In the genomic region with DNA sequence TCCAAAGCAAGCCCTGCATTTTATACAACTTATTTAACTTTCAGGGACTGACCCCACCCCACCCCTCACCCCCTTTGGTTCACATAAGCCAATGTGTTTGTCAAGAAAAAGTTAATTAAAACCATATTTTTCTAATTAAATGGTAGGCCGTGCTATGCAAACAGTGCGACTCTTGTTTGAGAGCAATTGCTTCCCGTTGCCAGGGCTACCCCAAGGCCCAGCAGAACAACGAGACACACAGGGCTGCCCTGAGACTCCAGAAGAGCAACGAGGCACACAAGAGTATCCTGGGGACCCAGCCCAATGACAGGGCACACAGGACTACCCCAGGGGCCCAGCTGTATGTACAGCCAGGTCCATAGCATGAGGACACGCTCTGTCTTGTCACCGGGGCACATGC, we compare ENCODE assay signal across 19 mouse cellular contexts. TPM values are rescaled to one million over a fixed set of nuclear protein-coding genes. Genes with fewer than 3 reads are reported as not detected.
A peak's percentile ranks its signal among the peaks of the same experiment; 100 is the strongest.
DNase-seq lines count a peak whose midpoint lies in the region; ATAC-seq and TF ChIP-seq lines count a peak whose summit lies in the region.
"Had no signal": no experiment of that assay in that cellular context is flagged by ENCODE, and none has a peak within 500 bp of the region (broad histone marks: within the 10 kb centered on the region; RNA-seq: fewer than 3 reads in every experiment).

No protein-coding gene starts in this region.

- H3K36me3 ChIP-seq in hindbrain, embryonic 14.5 days (replicated peaks; ENCODE audit: control insufficient read depth, insufficient read depth), result no peaks in the 10 kb centered on the region
- H3K36me3 ChIP-seq in hindbrain, embryonic 11.5 days (ENCODE audit: control insufficient read depth, insufficient read depth, low read length), result no peaks in the 10 kb centered on the region
- no peaks in the 10 kb centered on the region for H3K36me3 ChIP-seq in hindbrain, embryonic 16.5 days (ENCODE audit: control insufficient read depth, insufficient read depth, low read length)
- H3K36me3 ChIP-seq in thymus, adult 2 months (ENCODE audit: control insufficient read depth, insufficient read depth, low read length), result no peaks in the 10 kb centered on the region
- H3K36me3 ChIP-seq: heart, embryonic 12.5 days had no signal

- no peak overlapping the region for H3K4me2 ChIP-seq in hindbrain, embryonic 14.5 days (replicated peaks)
- H3K4me2 ChIP-seq in hindbrain, embryonic 11.5 days (replicated peaks; ENCODE audit: low read depth, low read length), result no peak overlapping the region
- H3K4me2 ChIP-seq in hindbrain, embryonic 16.5 days (ENCODE audit: low read length), result no peak overlapping the region
- H3K4me2 ChIP-seq: heart, embryonic 12.5 days had no signal

- TF ChIP-seq POLR2A in thymus, adult 2 months (IDR thresholded peaks at IDR 0.05; ENCODE audit: control insufficient read depth, extremely low read depth, insufficient read depth, low read length, poor library complexity), result no peak

- H3K9me3 ChIP-seq in hindbrain, embryonic 14.5 days (ENCODE audit: control insufficient read depth, low read length), result no peaks in the 10 kb centered on the region
- no peaks in the 10 kb centered on the region for H3K9me3 ChIP-seq in hindbrain, embryonic 11.5 days (ENCODE audit: control insufficient read depth, low read length)
- no peaks in the 10 kb centered on the region for H3K9me3 ChIP-seq in hindbrain, embryonic 16.5 days (ENCODE audit: control insufficient read depth, low read length)
- H3K9me3 ChIP-seq: heart, embryonic 12.5 days; megakaryocyte, embryonic 14.5 days had no signal

- no peak for TF ChIP-seq CTCF in thymus, adult 2 months (IDR thresholded peaks at IDR 0.05; ENCODE audit: borderline replicate concordance, control insufficient read depth, extremely low read depth, insufficient read depth, low read length, poor library complexity)

- H3K4me1 ChIP-seq in hindbrain, embryonic 14.5 days (replicated peaks; ENCODE audit: control insufficient read depth, insufficient read depth, low read length), result peaks cover 7% of the 10 kb centered on the region
- 0 out of 2 replicates have a peak, but pooled peaks cover 2% of the 10 kb centered on the region for H3K4me1 ChIP-seq in hindbrain, embryonic 11.5 days (replicated peaks; ENCODE audit: control insufficient read depth, insufficient read depth, low read length)
- peaks cover 3% of the 10 kb centered on the region; the same call in 1 of the 2 replicates for H3K4me1 ChIP-seq in hindbrain, embryonic 16.5 days (ENCODE audit: control insufficient read depth, insufficient read depth, low read depth, low read length)
- no peaks in the 10 kb centered on the region for H3K4me1 ChIP-seq in thymus, adult 2 months (replicated peaks; ENCODE audit: control insufficient read depth, insufficient read depth, low read length)

- H3K27ac ChIP-seq in hindbrain, embryonic 14.5 days, result no peak overlapping the region
- H3K27ac ChIP-seq in hindbrain, embryonic 11.5 days (ENCODE audit: low read depth, low read length), result no peak overlapping the region
- no peak overlapping the region for H3K27ac ChIP-seq in hindbrain, embryonic 16.5 days (ENCODE audit: low read depth, low read length)
- no peak overlapping the region for H3K27ac ChIP-seq in thymus, adult 2 months (ENCODE audit: control insufficient read depth, insufficient read depth, low read length)
- H3K27ac ChIP-seq: kidney, postnatal 0 days; liver, embryonic 14.5 days had no signal

- DNase-seq in hindbrain, embryonic 14.5 days (ENCODE audit: low spot score), result no peak
- no peak for DNase-seq in hindbrain, embryonic 11.5 days (ENCODE audit: low spot score)
- DNase-seq in right cerebral cortex, postnatal 10 days (ENCODE audit: low spot score in 2 of 2), result peak; percentile 58 to 64
- DNase-seq in right cerebral cortex, postnatal 14 days, result no peak
- DNase-seq in thymus, adult 2 months, result no peak
- DNase-seq in MN1 (ENCODE audit: low spot score), result no peak
- DNase-seq: adrenal gland, adult 2 months; cerebellum, adult 18-20 months; gastrocnemius, postnatal 25 days; heart, postnatal 36 days; lung, postnatal 10 days; thymus, adult 18-20 months had no signal

- H3K9ac ChIP-seq in hindbrain, embryonic 14.5 days, result no peak overlapping the region
- H3K9ac ChIP-seq in hindbrain, embryonic 11.5 days (ENCODE audit: low read depth, low read length), result no peak overlapping the region
- H3K9ac ChIP-seq in hindbrain, embryonic 16.5 days (ENCODE audit: low read depth, low read length), result no peak overlapping the region
- H3K9ac ChIP-seq: heart, embryonic 12.5 days; liver, embryonic 14.5 days had no signal

- 0 out of 2 replicates have a peak, but pooled peaks have one; percentile 41 for ATAC-seq in hindbrain, embryonic 14.5 days (ENCODE audit: low FRiP score)
- no peak for ATAC-seq in hindbrain, embryonic 11.5 days (ENCODE audit: low FRiP score)
- ATAC-seq in hindbrain, embryonic 16.5 days, result peak; percentile 68
- ATAC-seq in erythroblast, adult 5-6 weeks (replicated peaks; ENCODE audit: low FRiP score, poor library complexity, severe bottlenecking), result no peak
- ATAC-seq: intestine, postnatal 0 days had no signal

- H3K4me3 ChIP-seq in hindbrain, embryonic 14.5 days (replicated peaks; ENCODE audit: low read length), result no peak overlapping the region
- no peak overlapping the region for H3K4me3 ChIP-seq in hindbrain, embryonic 11.5 days (ENCODE audit: low read depth, low read length)
- no peak overlapping the region for H3K4me3 ChIP-seq in hindbrain, embryonic 16.5 days (ENCODE audit: low read length)
- H3K4me3 ChIP-seq in thymus, adult 2 months (ENCODE audit: control insufficient read depth, insufficient read depth, low read length), result no peak overlapping the region
- H3K4me3 ChIP-seq: heart, embryonic 12.5 days; megakaryocyte, embryonic 14.5 days had no signal

- H3K27me3 ChIP-seq in hindbrain, embryonic 14.5 days (ENCODE audit: control insufficient read depth, insufficient read depth, low read length), result no peaks in the 10 kb centered on the region
- H3K27me3 ChIP-seq in hindbrain, embryonic 11.5 days (ENCODE audit: control insufficient read depth, insufficient read depth, low read length), result peaks cover 3% of the 10 kb centered on the region; the same call in 1 of the 2 replicates
- no peaks in the 10 kb centered on the region for H3K27me3 ChIP-seq in hindbrain, embryonic 16.5 days (replicated peaks; ENCODE audit: control insufficient read depth, insufficient read depth, low read length)
- H3K27me3 ChIP-seq in thymus, adult 2 months (ENCODE audit: control insufficient read depth, insufficient read depth, low read length), result no peaks in the 10 kb centered on the region

- WGBS in hindbrain, embryonic 14.5 days, result 57% methylated on average over 7 of the region's 7 CpGs
- WGBS in hindbrain, embryonic 11.5 days, result 57% methylated on average over 7 of the region's 7 CpGs
- WGBS in hindbrain, embryonic 16.5 days, result 53% methylated on average over 7 of the region's 7 CpGs
- 88% methylated on average over 7 of the region's 7 CpGs for WGBS in thymus, adult 2 months

RNA-seq across cellular contexts. Expression of a gene that starts 14.9 kb away (rescaled TPM):
- polyA plus RNA-seq in hindbrain, embryonic 14.5 days (2014; fragmentation: Nextera tagmentation; extraction: Ambion mirVana), result 9.4 and 10.9 TPM in 2 replicates
- polyA plus RNA-seq in hindbrain, embryonic 11.5 days (2014; fragmentation: Nextera tagmentation; extraction: Ambion mirVana), result 1.5 and 4.0 TPM in 2 replicates
- polyA plus RNA-seq in hindbrain, embryonic 16.5 days (2015; fragmentation: Nextera tagmentation; extraction: Ambion mirVana), result 12.1 and 12.7 TPM in 2 replicates
- 3.1 and 3.8 TPM in 2 replicates for polyA plus RNA-seq in thymus, adult 2 months (2012; rRNA removed)
- 0.63 and 1.7 TPM in 2 replicates for total RNA-seq in erythroblast, adult 5-6 weeks (2015; ENCODE audit: low replicate concordance)
- 0.09 TPM in 1 of 2 replicates, not detected in the other for total RNA-seq in erythroblast, adult 5-6 weeks (2017; ENCODE audit: low replicate concordance)

RNA-seq across cellular contexts. Expression of a gene that starts 52.3 kb away (rescaled TPM):
- polyA plus RNA-seq in hindbrain, embryonic 14.5 days (2014; fragmentation: Nextera tagmentation; extraction: Ambion mirVana), result 0.22 and 0.50 TPM in 2 replicates
- polyA plus RNA-seq in hindbrain, embryonic 11.5 days (2014; fragmentation: Nextera tagmentation; extraction: Ambion mirVana), result 0.09 and 0.18 TPM in 2 replicates
- 0.43 and 0.51 TPM in 2 replicates for polyA plus RNA-seq in hindbrain, embryonic 16.5 days (2015; fragmentation: Nextera tagmentation; extraction: Ambion mirVana)
- polyA plus RNA-seq in thymus, adult 2 months (2012; rRNA removed), result 0.28 and 0.34 TPM in 2 replicates
- total RNA-seq in erythroblast, adult 5-6 weeks (2015; ENCODE audit: low replicate concordance), result not detected in 2 replicates
- total RNA-seq in erythroblast, adult 5-6 weeks (2017; ENCODE audit: low replicate concordance), result not detected in 2 replicates
- total RNA-seq: adrenal gland, adult 2 months; gastrocnemius, postnatal 25 days; heart, postnatal 36 days had no signal

Comparison
In these comparisons a context has a peak if more than half of its experiments do, and no peak if none do; other contexts are left out.
1. ATAC-seq: peak in hindbrain, embryonic 14.5 days (single experiment) and hindbrain, embryonic 16.5 days (single experiment); none in hindbrain, embryonic 11.5 days (single experiment) and erythroblast, adult 5-6 weeks (single experiment).
2. DNase-seq: peak in right cerebral cortex, postnatal 10 days (2 of 2); none in hindbrain, embryonic 14.5 days (single experiment), hindbrain, embryonic 11.5 days (single experiment), right cerebral cortex, postnatal 14 days (single experiment), thymus, adult 2 months (single experiment) and MN1 (single experiment).